Mouse (Mus musculus): ENCODE measurements around the gene Rpa1. TPM values are rescaled to one million over a fixed set of nuclear protein-coding genes. Genes with fewer than 3 reads are reported as not detected.

Gene Rpa1
- polyA plus RNA-seq, 1 experiment from 2014 or later, result 124 TPM

Small RNAs within 50 kb of the gene (microRNA-seq; reads per million reads assigned to microRNA genes)
- gene Gm47300, result not detected

Other genes starting within 250 kb of the Rpa1 start
- gene Hic1, start 178.8 kb downstream of the Rpa1 start, polyA plus RNA-seq (2014; fragmentation: Nextera tagmentation; extraction: Ambion mirVana), result 0.34 and 0.57 TPM in 2 replicates
- 28.5 and 29.8 TPM in 2 replicates for gene Ovca2, start 169.5 kb downstream of the Rpa1 start, polyA plus RNA-seq (2014; fragmentation: Nextera tagmentation; extraction: Ambion mirVana)
- 15.3 and 17.3 TPM in 2 replicates for gene Dph1, start 157.1 kb downstream of the Rpa1 start, polyA plus RNA-seq (2014; fragmentation: Nextera tagmentation; extraction: Ambion mirVana)
- gene Rtn4rl1, start 154.5 kb downstream of the Rpa1 start, polyA plus RNA-seq (2014; fragmentation: Nextera tagmentation; extraction: Ambion mirVana), result 4.6 TPM in 2 replicates
- gene Smyd4, start 109 bp upstream of the Rpa1 start, polyA plus RNA-seq (2014; fragmentation: Nextera tagmentation; extraction: Ambion mirVana), result 11.6 and 13.1 TPM in 2 replicates
- gene Serpinf1, start 74.4 kb upstream of the Rpa1 start, polyA plus RNA-seq (2014; fragmentation: Nextera tagmentation; extraction: Ambion mirVana), result 56.2 and 58.2 TPM in 2 replicates
- not detected in 2 replicates for gene Serpinf2, start 91.3 kb upstream of the Rpa1 start, polyA plus RNA-seq (2014; fragmentation: Nextera tagmentation; extraction: Ambion mirVana)
- 2.8 and 3.9 TPM in 2 replicates for gene Wdr81, start 106.4 kb upstream of the Rpa1 start, polyA plus RNA-seq (2014; fragmentation: Nextera tagmentation; extraction: Ambion mirVana)
- gene Tlcd2, start 113.4 kb upstream of the Rpa1 start, polyA plus RNA-seq (2014; fragmentation: Nextera tagmentation; extraction: Ambion mirVana), result 7.6 and 8.9 TPM in 2 replicates
- 94.9 and 100.0 TPM in 2 replicates for gene Prpf8, start 138.5 kb upstream of the Rpa1 start, polyA plus RNA-seq (2014; fragmentation: Nextera tagmentation; extraction: Ambion mirVana)
- 0.53 and 0.72 TPM in 2 replicates for gene Rilp, start 161.8 kb upstream of the Rpa1 start, polyA plus RNA-seq (2014; fragmentation: Nextera tagmentation; extraction: Ambion mirVana)
- 2.9 and 3.4 TPM in 2 replicates for gene Scarf1, start 165.2 kb upstream of the Rpa1 start, polyA plus RNA-seq (2014; fragmentation: Nextera tagmentation; extraction: Ambion mirVana)
- 3.3 and 3.7 TPM in 2 replicates for gene Slc43a2, start 183.4 kb upstream of the Rpa1 start, polyA plus RNA-seq (2014; fragmentation: Nextera tagmentation; extraction: Ambion mirVana)
- gene Pitpna, start 239.8 kb upstream of the Rpa1 start, polyA plus RNA-seq (2014; fragmentation: Nextera tagmentation; extraction: Ambion mirVana), result 87.9 and 90.7 TPM in 2 replicates

Measured in midbrain, embryonic 11.5 days (tissue).